Mouse (Mus musculus): ENCODE measurements around the gene Cdc42ep3.

Gene Cdc42ep3

DNA sequence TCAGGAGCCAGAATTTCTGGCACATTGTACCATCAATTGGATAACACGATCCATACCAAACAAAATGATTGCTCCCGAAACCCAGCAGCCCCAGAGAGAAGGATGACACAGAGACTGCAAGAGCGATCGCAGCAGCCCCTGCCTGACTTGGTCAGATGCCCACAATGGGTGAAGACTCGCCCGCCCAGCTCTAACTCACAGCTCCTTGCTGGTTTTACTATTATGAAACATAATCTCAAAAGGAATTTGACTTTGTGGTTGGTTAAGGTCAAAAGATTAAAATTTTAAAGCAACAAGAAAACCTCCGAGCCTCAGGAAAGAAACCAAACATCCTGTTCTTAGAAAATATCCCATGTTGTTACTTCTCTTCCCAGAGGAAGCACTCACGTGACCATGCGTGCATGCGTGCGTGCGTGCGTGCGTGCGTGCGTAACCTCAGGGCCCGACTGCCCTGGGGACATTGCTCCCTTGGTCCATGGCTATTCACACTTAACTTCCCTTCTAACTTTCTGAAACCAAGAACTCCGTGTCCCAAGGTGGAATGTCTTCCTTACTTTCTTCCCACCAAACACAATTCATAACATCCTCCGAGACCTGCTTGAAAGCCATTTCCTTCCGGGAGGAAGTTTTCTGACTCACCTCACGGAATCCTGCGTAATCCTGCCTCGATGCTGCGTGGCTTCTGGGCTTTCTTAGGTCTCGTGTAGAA is 9.7 kb downstream of the Cdc42ep3 start:
- no peak for DNase-seq (ENCODE audit: low read depth, low spot score)

DNA sequence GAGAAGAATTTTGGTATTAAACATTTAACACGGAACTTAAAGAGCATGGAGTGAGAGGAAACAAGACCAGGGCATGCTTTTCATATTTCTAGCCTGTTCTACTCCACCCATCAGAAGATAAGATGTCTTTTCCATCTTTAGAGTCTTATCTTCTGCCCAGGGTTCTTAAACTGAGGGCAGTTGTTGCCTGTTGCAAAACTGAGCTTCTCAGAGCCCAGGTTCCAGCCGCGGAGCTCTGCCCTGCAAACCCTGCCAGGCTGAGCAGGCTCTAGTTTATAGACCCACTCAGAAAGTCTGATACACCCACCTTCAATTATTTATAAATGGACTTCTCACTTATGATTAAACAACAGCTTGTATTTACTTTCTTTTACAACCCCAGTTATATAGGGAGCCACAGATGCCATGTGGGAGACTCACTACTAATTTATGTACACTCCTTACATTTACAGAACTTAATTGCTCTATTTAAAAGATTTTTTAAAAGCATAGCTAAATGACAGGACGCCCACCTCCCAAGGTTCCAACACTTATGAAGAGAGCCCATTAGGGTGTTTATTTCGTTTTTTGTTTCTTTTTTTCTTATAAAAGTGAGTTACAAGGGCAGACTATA is 11.5 kb downstream of the Cdc42ep3 start:
- DNase-seq (ENCODE audit: low read depth, low spot score) = peak; percentile 24

DNA sequence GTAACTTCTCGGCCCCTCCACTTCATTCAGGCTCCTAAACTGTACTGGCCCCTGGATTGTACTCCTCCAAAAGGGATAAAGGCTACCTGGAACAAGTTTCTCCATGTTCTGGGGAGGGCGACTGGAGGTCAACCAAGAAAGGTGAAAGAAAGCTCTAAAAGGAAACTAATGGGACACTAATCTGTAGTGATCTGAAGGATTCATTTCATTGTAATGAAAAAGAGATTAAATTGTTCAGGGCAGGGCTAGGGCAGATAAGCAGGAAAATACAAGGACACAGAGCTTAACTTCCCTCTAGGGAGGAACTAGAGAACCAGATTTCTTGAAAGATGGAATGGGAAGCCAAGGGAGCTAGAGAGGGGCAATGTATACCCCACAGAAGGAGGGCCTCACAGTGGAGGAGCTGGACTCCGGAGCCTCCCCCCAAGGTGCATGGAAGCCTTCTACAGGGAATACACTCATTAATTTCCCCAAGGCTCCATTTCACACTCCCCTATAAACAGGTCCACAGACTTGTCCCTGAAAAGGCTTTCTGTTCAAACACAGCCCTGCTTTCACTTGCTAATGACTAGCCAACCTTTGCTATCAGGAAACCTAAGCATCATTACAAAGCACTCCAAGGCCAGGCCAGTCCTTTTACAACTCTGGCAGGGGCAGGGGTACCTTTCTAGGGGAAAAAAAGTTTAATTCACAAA is 12.1 kb downstream of the Cdc42ep3 start:
- DNase-seq (ENCODE audit: low read depth, low spot score) = no peak

DNA sequence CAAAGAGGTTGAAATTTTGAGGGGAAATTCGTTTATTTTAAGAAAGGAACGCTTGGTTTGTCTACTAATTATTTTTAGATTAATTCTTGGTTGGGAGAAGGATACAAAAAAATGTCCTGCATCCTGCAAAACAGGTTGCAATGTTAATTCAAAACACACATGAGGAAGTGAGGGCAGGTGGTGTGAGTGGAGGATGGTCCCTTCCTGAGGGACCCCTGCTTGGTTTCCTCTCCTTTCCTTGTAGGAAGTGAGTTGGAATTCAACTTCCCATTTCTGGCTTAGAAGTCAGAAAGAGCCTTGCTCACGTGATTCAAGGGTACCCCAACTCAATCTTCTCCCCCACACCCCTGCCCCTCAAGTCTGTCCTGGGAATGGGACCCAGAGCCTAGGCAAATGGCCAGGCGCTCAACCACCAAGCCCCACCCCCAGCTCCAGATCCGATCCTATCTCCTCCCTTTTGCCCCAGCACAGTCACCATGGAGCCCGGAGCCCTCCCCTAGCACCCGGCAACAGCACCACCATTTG is 12.9 kb downstream of the Cdc42ep3 start:
- DNase-seq (ENCODE audit: low read depth, low spot score) = no peak

DNA sequence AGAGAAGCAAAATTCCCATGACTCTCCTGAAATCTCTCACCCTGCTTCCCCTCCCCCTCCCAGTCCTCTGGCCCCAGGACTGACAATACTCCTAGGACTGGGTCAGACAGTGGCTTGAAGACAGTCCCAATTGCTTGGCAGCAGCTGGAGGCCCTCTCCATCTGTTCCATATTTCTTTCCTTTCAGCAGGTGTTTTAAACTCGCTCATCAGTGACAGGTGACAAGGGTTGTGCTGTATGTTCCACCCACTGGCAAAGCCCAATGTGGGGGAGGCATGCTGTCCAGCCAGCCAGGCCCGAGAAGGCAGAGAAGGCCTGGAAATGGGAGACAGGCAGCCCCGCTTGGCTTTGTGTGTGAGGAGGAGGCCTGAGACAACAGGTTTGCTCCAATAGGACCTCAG is 17.4 kb downstream of the Cdc42ep3 start:
- no peak for DNase-seq (ENCODE audit: low read depth, low spot score)

DNA sequence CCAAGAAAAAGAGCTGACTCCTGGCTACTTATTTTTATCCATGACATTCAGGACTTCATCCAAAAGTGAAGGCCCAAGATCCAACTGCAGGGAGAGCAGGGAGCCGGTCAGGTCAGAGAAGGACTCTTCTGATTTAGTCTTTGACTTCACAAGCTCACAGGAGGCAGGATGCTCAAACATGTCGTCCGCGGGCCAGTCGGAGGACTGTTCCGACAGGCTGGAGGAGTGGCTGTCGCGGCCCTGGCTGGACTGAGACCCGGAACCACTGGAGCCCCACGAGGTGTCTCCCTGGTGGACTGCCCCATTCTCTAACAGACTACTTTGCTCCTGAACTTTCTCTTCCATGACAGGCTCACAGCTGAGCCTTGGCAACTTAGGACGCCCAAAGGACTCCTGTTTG is 20.2 kb downstream of the Cdc42ep3 start:
- no peak for DNase-seq (ENCODE audit: low read depth, low spot score)

DNA sequence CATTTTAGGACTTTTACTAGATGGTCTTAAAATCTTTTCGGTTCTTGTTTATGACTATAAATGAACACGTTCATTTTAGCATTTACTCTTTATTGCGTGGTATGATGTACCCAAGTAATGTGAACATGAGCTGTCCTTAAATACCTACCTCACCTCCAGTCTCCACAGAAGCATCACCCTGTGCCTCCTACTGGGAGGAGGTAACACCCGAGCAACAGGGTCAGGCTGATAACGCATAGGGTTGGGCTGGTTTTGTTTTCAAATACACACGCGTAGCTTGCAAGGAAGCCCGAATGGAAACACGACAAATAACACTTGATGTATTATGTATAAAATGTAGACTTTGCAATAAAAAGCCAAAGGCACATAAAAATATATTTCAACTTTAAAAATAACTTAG is 21.2 kb downstream of the Cdc42ep3 start:
- no peak for DNase-seq (ENCODE audit: low read depth, low spot score)

DNA sequence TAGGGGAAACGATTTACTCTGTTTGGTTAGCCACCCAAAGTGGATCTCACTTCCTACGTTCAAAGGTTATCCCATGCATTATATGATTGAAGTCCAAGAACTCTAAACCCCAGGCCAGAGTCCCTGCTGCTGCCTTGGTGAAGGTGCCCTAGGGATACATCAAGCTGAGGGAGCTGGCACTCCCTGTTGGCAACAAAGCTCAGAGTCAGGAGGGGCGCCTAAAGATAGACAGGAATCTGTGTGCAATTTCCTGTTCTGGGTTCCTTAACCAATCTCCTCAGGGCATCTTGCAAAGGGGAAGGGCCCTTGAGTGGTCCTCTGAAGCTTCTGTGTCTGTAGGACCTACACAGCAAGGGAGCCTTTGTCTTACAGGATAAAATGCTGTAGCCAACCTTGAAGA is 22.0 kb downstream of the Cdc42ep3 start:
- no peak for DNase-seq (ENCODE audit: low read depth, low spot score)

DNA sequence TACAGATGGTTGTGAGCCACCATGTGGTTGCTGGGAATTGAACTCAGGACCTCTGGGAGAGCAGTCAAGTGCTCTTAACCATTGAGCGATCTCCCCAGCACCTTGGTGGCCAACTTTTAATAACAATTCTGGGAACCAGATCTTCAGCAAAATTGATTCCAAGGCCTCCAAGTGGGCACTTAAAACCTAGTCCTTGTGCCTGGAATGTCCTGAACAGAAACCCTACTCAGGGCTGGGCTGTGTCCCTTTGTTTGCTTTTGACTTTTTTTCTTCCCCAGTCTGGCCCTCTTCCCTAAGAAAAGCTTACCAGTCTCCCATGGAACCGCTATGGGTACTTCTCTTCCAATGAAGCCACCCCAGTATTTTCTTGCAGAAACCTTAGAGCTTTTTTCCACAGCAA is 24.5 kb downstream of the Cdc42ep3 start:
- no peak for DNase-seq (ENCODE audit: low read depth, low spot score)

DNA sequence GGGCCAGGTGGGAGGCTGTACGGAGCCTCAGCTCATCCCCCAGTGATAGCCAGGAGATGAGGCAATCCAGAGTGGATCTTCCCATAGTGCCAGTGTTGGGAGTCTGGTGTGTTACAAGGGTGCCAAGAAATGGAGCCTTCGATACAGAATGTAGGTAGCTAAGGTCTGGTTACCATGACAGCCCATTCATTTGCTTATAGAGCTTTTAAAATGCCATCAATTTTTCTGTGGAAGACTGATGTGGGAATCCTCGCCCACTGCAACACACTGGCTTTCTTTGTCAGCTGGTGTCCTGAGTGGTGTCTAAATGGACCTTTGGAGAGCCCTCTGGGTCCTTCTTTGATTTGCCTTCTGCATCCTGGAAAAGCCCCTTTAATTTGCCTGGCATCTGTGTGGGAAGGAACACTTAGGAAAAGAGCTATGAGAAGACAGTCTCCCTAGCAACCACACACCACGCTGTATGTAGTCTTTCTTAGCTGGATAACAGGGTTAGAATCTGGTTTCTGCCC is 28.0 kb downstream of the Cdc42ep3 start:
- peak; percentile 85 for DNase-seq (ENCODE audit: low read depth, low spot score)

DNA sequence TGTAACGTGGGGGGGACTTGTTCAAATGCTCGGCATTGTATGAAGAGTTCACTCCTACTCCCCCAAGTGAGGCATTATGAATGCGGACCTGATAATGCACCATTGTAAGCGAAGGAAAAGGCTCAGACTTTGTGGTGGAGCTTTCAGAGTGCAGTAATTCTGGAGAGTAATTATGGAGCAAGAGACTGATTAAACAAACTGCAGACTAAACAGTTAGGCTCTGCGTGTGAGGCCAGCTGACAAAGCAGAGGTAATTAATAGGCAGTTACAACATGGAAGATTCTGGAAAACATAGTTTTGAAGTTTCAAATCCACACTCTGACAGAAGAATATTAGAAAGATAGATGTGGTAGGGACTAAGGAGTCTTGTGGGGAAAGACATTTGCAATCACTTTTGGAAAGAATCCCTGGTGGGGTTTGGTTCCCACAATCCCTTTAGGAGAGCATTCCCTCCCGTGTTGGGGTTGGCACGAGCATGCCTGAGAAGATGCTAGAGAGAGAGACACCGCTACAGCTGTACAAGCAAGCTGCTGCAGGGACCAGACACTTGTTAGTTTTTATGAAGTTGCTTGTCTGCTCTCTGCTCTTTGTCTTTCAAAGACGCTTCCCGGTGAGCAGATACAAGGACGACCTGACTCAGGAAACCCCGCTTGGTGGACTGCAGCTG is 37.7 kb downstream of the Cdc42ep3 start:
- no peak for DNase-seq (ENCODE audit: low read depth, low spot score)

DNA sequence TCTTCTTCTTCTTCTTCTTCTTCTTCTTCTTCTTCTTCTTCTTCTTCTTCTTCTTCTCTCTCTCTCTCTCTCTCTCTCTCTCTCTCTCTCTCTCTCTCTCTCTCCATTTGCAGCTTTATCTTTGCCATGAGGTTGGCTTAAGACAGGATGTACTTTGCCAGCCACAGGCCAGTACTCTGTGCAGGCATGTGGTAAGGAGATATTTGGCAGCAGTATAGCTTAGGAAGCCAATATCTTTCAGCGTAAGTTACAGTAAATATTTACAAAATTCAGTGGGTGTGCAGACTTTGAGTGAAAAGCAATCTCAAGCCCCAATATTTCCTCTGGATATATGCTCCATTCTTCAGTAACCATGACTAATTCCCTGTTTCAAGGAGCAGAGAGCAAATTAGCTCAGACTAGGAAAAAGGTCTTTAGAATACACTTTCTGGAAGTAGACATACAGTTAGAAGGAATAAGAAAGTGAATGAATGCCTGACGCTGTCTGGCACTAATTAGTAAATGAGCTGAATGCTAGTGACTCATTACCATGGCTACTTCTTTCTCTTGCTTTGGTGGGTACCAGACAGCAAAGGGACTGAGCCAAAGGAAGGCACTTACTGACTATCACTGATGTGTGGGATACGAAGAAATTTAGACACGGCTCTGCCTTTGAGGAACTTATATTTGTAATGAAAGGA is 39.3 kb downstream of the Cdc42ep3 start:
- no peak for DNase-seq (ENCODE audit: low read depth, low spot score)

DNA sequence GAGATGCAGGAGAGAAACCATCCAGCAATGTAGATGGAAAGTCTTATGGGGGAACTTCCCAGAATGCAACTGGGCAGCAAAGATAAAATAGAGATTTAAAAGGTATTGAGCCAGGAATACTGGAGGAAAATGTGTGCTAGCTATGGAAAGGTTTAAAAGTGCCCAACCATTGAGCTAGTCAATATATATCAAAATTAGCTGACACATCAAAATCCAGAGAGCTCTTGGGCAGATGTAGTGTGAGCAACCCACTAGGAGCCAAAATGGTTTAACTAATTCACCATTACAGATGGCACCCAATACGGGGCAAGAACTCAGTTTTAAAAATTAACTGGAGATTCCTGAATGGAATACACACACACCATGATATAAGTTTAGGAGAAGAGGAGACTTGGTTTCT is 44.4 kb downstream of the Cdc42ep3 start:
- no peak for DNase-seq (ENCODE audit: low read depth, low spot score)

DNA sequence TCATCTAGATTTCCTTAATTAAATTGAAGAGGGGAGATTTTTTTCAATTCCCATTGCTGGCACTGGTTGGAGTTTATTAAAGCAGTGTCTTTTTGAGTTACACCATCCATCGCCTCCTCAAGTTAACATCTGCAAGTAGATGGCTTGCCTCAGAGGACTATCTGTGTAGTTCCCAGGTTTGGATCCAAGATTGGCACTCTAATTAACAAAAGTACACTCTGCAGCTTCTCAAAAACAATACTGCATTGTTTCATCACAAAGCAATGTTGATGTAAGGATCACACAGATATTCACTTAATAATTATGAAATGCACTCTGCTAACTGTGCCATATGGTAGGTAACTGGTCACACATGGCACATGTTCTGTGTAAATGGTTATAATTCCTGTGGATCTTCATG is 45.4 kb downstream of the Cdc42ep3 start:
- DNase-seq (ENCODE audit: low read depth, low spot score) = no peak

DNA sequence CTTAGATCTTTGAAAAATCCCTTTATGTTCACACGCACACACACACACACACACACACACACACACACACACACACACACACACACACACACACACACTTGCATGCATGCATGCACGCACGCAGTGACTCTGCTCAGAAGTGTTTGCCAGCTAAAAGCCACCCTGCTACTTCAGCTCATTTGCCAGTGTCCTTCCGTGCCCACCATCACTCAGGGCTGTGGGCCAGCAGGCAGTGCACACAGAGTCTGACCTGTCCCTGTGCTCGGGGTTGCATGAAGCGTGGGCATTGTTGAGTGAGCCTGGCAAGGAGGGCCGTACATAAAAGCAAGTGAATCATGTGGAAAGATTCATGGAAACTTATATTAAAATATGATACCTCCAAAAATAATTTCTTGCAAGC is 49.2 kb downstream of the Cdc42ep3 start:
- DNase-seq (ENCODE audit: low read depth, low spot score) = no peak

DNA sequence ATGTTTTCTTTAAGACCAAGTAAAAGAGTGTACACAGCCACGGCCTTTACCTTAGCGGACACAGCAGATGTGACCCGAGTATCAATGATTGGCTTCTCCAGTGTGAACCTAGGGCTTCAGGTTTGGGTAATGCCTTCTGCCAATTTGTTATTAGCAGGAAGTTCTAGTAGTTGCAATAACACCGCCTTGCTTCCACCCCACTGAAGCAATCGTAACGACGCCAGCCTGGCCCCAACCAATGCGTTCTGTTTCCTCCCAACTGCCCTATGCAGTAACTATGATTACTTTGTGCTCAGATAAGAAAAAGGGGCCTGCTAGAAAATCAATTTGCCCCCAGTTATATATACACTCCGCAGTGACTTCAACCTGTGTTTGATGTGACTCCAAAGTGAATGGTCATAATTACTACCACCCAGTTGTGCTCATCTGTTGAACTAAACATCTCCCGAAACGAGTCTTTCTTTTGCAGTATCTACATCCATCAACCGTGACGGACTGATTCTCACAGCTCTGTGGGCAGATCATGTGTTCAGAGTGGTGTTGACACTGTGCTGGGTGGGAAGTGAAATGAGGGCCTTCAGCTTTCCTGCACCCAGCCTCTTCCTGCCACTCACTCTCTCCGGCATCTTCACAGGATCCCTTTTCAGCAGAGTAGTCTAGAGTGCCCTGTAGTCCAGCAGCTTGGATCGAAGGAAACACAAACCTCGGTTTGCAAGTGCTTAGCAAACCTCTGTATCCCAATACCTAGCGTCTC is 51.0 kb downstream of the Cdc42ep3 start:
- no peak for DNase-seq (ENCODE audit: low read depth, low spot score)

DNA sequence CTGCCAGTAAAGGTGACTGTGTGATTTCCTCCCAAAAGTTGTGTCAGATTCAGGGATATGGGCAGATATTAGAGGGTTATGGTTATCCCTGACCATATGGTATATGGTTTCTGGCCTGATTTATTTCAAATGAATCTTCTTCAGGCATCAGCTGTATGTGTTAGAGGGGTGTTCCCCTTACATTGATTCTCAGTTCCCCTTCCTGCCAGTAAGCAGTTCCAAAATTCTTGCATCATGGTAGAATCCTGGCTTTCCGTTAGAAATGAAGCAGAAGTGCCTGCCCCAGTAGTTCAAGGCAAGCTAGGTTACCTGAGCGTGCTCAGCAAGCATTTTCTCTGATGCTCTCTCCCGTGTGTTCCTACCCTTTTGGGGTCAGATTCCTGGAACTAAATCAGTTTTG is 51.7 kb downstream of the Cdc42ep3 start:
- no peak for DNase-seq (ENCODE audit: low read depth, low spot score)

DNA sequence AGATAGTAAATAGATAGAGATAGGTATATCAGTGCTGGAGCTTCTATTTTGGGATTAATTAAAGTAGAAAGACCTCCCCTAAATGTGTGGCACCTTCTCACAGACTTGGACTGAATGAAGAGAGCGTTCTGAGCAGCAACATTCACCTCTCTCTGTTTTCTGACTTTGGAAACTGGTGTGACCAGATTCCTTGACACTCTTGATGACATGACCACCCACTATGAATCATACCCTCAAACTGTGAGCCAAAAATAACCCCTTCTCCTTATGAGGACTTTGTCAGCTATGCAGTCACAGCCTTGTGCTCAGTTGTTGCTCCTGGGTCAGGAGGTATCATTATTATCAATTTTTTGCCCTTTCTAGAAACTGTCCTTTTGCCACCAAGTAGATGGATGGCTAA is 55.0 kb downstream of the Cdc42ep3 start:
- no peak for DNase-seq (ENCODE audit: low read depth, low spot score)

DNA sequence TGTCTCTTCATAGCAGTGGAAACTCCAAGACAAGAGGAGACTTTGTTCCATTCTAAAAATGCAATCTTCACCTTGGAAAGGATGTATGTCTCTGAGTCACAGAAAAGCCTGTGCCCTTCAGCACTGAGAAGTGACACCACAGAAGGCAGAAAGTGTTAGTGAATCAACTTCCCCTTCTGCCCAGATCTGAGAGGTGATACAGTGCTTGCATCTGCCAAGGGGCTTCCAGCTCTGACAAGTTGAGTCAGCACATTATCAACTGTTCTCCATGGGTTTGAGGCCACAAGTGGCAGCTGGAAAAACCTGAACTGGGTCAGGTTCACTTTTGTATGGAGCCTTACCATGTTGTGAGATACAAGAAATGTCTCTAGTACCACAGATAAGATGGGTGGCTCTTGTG is 55.9 kb downstream of the Cdc42ep3 start:
- DNase-seq (ENCODE audit: low read depth, low spot score) = no peak

DNA sequence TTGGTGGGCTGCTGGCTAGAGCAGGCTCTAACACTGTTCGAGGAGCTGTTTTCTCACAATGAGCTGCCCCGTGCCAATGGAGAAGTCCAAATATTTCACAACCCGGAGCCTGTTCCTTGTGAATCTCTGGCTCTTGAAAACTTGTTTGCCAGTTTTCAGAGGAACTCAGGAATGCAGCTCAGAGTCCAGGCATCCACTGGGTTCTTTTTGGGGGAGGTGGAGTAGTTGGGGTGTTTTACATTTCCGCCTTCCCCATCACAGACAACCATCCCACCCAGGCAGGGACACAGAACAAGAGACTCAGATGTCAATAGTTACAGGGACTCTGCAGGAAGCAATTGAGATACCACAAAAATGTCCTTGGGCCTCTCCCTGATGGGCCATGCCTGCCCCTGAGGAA is 59.0 kb downstream of the Cdc42ep3 start:
- no peak for DNase-seq (ENCODE audit: low read depth, low spot score)

DNA sequence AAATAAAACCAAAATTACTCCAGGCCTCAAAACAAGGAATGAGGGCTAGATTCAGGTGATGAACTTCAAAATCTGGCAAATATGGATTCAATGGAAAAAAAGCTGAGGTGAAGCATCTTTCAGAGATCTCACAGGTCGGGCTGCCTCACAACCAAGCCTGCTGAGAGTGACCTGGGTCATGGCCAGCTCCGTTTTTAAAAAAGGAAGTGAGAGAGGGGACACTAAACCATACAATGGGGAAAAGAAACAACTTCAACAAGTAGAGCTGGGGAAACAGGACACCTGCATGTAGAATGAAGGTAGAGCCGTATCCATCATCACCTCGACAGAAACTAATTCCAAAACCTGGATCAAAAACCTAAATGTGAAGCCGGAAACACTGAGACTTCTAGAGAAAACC is 63.2 kb downstream of the Cdc42ep3 start:
- DNase-seq (ENCODE audit: low read depth, low spot score) = no peak
